Mouse (Mus musculus): ENCODE data around the gene Ctcf.

The Ctcf gene

DNA sequence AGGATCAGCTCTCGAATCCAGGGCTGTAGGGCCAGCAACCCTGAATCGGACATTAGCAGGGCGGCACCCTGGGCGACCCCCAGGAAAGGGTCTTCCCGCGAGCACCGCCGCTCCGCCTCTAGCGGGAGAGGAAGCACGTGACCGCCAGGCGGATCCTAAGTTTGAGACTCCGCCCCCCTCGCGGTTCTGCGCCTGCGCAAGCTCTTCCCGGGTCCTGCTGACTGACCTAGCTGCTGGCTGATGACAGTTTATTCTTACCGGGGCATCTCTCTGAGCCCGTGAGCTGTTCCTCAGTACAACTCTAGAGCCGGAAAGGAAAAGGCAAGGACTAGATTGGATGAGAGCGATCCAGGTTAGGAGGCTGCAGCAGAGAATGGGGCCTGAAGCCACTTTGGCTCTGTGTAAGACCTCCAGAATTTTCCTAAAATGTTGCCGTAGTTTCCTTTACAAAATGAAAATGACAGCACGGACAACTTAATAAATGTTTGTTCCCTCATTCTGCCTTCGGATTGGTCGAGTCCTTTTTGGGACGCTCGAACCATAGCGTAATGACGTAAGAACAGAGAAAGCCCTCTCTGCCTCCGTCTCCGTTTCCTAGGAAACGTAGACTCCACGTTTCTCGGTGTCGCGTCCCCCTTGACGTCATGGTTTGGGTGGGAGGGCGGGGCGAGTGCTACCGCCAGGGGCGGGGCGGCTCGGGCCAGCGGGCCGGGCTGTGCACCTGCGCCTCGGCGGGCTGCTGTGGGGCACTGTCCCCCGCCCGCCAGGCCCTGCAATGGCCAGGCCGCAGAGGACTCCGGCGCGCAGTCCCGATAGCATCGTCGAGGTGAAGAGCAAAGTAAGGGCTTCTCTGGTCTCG, 64.8 kb downstream of the Ctcf start, which contains the start of the genes Acd and Pard6a:
Acd (minus strand) TSS at position 137 of the 859 bp plus-strand sequence.
Pard6a (plus strand) TSS at position 183 of the 859 bp plus-strand sequence.
- DNase-seq (ENCODE audit: low read depth, low spot score) = peak; percentile 89

DNA sequence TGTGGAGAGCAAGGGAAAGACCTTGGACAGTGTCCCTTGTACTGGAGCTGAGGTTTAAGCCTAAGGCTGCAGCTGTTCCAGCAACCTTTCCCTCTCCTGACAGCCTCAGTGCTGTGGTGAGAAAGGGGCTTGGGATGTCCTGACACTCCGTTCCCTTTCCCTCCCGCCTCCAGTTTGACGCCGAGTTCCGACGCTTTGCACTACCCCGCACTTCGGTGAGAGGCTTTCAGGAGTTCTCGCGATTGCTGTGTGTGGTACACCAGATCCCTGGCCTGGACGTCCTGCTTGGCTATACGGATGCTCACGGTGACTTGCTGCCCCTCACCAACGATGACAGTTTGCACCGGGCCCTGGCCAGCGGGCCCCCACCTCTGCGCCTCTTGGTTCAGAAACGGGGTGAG, 65.6 kb downstream of the Ctcf start:
- no peak for DNase-seq (ENCODE audit: low read depth, low spot score)

DNA sequence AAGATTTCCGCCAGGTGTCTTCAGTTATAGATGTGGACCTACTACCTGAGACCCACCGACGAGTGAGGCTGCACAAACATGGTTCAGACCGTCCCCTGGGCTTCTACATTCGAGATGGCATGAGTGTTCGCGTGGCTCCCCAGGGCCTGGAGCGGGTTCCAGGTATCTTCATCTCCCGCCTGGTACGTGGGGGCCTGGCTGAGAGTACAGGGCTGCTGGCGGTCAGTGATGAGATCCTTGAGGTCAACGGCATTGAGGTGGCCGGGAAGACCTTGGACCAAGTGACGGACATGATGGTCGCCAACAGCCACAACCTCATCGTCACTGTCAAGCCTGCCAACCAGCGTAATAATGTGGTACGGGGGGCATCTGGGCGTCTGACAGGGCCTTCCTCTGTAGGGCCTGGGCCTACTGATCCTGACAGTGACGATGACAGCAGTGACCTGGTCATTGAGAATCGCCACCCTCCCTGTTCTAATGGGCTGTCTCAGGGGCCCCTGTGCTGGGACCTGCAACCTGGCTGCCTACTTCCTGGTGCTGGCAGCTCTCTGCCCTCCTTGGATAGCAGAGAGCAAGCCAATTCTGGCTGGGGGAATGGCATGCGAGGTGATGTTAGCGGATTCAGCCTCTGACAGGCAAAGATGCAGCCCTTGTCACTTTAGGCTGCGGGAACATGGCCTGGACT, 66.5 kb downstream of the Ctcf start:
- no peak for DNase-seq (ENCODE audit: low read depth, low spot score)

DNA sequence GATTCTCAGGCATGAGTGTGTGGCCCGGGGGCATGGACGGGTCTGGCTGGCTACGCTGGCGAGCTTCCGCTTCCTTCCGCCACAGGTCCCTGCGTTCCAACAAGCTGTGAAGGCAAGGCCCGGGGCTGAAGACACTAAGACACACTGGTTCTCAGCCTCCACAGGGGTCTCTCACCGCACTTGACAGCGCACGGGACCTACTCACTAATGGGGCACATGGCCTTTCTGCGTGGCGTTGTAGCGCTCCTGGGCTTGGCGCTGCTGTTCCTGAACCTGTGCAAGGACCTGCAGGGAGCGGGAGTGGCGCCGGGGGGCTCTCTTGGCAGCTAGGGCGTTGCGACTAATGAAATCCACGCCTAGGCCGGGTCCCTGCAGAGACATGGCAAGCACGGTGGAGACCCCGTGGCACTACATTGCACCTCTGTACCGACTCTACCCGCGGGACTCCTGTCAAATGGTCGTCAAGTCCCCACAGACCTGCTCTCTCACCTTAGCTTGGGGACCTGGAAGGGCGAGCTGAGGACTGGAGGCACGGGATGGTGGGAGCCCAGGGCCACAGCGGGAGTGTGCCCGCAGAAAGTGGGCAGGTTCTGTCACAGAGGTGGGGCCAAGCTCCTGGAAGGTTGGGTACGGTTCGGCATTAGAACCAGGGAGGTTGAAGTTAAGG, 67.9 kb downstream of the Ctcf start:
- no peak for DNase-seq (ENCODE audit: low read depth, low spot score)

DNA sequence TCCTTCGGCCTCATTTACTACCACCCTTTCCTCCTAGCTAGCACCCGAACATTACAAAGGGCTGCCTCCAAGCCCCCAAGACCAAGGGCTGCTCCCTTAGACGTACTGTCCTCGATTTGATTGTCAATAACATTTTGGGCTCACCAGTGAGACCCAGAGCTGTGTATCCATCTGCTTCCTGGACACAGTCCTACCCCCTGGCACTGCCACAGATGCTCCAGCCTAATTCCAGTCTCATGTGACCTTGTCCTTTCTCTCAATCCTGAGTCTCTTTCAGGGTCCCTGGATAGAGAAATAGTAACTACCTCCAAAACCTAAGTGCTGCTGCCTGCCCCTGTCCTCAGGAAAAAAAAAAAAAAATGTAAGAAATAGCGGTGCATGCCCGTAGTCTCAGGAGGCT, 68.6 kb downstream of the Ctcf start:
- DNase-seq (ENCODE audit: low read depth, low spot score) = no peak

DNA sequence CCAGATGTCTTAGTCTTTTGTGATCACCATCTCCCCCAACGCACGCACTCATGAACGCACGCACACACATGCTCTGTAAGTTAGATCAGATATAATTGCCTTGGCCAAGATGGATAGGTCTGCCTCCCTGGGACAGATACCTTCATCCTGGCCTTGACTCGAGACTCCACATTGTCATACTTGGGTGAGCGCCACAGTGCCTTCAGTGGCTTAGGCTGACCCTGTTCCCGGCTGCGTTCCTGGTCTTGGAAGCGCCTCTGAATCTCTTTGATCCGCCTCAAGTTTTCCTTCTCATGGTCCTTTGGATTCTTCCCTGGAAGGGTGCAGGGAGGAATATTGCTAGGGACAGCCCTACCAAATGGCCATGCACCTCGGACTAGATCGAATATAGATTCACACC, 70.1 kb downstream of the Ctcf start:
- no peak for DNase-seq (ENCODE audit: low read depth, low spot score)

DNA sequence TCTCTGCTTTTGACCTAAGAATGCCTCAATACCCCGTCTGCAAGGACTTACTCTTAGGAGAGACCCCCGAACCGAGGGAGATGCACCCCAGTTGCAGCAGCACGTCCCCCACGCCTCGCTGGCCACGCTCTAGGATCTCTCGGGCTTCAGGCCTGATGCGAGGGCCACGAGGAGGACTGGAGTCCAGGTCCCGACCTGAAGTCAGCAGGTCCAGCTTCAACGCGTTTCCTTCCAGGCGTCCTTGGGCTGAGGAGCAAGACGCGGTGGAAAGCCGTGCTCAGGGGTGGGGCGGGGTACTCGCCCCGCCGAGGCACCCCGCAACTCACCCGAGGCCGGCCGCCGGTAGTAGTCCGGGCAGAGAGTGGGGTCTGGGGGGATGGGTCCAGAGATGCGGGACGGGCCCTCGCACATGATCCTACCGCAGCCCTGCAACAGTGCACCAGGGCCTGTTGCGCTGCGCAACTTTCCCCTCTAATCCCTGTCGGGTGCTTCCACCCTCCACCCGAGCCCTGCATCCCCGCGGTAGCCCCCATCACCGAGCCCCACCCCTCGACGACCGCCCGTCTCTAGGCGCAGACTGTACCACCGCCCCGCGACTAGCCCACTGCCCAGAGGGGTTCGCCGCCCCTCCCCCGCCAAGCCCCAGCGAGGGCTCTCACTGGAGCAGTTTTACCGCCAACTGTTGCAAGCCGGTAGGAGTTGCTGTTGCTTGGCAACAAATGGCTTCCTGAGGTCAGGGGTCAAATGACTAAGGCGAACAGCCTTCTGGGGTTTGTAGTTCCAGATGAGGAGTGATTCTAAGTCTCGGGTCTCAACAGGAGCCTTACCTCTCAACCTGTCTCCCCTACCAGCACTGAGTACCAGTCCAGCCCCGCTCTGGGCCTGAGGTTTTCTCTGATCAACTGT, 71.4 kb downstream of the Ctcf start, which contains the start of the genes 4933405L10Rik and Enkd1:
4933405L10Rik (plus strand) TSS at position 158 of the 906 bp plus-strand sequence.
Enkd1 (minus strand) TSS at position 713 of the 906 bp plus-strand sequence.
- peak; percentile 83 for DNase-seq (ENCODE audit: low read depth, low spot score)

DNA sequence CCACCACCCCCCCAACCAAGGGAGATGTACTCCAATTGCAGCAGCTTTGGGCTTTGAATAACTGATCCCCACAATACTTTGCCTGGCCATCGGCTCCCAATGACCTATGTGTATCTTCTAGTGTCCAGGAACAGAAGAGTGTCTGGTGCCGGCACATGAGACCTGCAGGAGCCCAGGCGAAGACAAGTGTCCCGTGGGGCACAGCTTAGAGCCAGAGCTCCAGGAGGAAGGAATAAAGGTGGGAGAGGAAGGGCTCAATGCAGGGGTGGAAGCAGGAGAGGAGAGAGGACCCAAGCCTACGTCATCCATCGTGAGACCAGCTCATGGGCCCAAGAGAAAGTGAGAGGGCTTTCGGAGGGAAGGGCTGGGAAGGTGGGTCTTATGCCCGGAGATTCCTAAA, 72.3 kb downstream of the Ctcf start:
- DNase-seq (ENCODE audit: low read depth, low spot score) = no peak

DNA sequence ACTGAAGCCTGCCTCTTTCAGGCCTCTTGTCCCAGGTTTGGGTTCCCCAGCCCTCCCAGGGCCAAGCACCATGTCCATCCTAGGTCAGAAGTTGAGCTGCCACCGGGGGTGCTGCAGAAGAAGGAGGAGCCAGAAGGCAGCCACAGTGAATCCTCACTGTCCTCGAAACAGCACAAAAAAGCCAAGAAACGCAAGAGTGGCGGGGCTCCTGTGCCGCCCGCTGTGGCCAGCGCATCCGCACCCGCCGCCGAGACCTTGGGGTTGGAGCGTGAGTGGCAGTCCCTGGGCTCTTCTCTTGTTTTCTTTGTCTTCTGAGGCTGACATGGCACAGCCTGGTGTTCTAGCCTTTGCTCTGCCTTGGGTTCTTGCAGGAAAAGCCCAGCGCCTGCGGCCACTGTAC, 72.9 kb downstream of the Ctcf start:
- DNase-seq (ENCODE audit: low read depth, low spot score) = no peak

DNA sequence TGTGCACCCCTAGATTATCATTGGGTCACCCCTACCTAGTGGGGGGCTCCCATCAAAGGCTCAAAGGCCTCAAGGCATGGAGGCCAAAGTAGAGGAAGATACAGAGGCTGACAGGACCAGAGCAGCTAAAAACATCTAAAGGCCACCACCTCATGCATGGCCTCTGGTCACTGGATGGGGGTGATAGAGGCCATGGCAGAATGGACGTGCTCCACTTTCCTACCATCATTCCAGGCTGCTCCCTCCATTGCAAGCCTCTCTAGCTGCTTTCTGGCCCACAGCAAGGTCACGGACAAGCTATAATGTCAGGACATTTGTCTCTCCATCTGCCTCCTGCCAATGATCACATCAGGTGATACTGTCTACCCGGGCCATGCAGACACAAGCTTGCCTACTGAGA, 75.9 kb downstream of the Ctcf start:
- DNase-seq (ENCODE audit: low read depth, low spot score) = no peak

DNA sequence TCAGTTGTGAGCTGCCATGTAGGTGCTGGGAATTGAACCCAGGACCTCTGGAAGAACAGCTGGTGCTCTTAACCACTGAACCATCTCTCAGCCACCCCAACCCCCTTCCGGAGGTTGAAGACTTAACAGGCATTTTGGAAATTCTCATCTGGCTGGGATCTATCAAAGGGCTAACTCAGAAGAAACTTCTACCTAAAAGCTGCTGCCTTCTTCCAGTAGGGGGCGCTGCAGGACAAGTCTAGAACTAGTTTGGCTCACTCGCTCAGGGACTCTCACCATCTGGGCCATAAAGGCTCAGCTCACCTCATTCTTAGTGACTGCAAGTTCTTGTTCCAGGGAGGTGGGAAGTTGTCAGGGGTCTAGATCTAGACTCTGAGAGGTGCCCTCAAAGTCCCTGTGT, 77.8 kb downstream of the Ctcf start:
- DNase-seq (ENCODE audit: low read depth, low spot score) = peak; percentile 76

DNA sequence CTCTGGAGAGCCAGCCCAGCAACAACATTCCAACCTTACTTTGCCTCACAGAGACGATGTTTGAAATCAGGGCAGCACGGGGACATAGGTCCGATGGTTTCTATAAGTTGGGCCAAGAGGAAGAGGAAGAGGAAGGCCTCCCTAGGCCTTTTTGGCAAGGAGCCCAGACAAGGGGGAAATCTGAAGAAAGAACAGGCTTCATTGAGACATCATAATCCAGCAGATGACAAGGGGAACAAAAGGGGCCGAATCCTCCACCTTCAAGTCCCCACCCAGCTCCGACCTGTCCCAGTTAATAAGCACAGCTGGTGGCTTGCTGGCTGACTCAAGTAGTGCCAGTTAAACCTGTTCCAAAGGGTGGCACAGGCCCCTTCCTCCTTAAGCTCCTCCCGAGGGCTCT, 78.7 kb downstream of the Ctcf start:
- no peak for DNase-seq (ENCODE audit: low read depth, low spot score)

DNA sequence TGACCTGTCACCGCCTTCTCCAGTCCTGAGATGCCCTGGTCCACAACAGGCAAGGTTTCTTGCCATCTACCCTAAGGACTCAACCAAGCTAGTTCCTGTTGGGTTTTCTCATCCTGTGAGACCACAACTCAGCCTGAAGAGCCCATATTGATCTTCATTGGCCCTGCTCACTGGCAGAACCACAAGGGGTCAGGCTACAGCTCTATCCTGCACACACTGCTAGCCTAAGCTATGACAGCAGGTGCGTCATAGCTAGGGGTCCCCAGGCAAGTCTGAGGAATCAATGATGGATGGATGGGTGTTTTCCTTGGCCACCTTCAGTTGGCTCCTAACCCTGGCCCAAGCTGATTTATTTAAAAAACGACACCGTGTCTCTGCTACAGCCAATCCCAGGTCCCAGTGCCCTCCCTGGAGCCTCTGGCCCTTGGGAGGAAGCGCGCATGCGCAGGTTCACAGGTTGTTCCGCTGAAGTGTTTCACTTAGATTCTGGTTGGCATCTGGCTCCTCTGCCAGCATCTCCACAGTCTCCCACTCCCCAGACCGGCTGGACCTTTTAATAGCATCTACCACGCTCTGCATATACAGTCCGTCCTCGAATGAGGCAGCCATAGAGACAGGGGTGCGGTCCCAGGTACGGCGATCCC, 80.1 kb downstream of the Ctcf start:
- DNase-seq (ENCODE audit: low read depth, low spot score) = no peak

DNA sequence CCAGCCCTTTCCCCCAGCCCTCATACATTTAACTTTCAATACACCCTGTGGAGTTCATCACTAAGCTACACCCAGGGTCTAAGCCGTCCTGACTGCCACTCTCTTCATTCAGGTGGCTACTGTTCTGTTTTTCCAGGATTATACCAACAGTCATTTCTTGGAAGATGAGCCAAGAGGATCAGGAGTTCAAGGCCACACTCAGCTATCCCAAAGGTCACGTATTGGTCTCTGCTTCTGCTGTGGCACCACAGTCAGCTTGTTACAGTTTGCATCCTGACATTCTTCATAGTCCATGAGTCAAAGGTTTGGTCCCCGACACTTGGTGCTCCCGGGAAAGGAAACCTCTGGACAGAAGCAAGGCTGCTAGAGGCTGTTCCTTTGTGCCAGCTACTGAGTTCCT, 83.3 kb downstream of the Ctcf start:
- DNase-seq (ENCODE audit: low read depth, low spot score) = no peak

DNA sequence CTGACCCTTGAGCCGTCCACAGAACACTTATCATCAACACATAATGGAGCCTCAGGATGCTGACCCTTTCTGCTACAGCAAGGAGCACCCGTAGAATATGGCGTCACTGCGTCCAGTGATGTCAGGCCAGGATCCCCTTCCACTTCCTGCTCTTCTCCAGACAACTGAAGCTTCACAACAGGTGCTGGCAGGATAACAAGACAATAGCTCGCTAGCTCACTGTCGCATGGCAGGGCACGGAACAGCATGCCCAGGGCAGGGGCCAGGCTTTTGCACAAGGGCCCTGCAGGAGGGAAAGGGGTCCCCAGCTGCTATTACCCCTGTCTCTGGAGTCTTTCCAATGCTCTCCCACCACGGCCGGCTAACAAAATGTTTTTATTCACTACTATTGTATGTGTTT, 86.5 kb downstream of the Ctcf start:
- DNase-seq (ENCODE audit: low read depth, low spot score) = no peak

DNA sequence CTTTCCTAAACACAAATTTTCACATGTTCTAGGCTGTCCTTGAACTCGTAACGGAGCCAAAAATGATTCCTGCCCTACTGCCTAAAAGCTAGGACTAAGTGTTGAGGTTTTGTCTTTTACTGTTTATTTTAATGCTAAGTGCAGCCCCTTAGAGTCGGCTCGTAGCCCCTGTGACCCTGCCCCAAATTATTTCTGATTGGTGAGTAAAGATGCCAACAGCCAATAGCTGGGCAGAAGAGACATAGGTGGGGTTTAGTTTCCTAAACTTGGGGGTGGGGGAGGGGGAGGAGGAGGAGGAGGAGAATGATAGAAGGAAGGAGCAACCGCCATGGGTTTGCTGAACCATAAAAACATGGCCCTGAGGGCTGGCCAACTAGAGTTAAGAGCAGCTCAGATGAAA, 89.4 kb downstream of the Ctcf start:
- DNase-seq (ENCODE audit: low read depth, low spot score) = no peak

DNA sequence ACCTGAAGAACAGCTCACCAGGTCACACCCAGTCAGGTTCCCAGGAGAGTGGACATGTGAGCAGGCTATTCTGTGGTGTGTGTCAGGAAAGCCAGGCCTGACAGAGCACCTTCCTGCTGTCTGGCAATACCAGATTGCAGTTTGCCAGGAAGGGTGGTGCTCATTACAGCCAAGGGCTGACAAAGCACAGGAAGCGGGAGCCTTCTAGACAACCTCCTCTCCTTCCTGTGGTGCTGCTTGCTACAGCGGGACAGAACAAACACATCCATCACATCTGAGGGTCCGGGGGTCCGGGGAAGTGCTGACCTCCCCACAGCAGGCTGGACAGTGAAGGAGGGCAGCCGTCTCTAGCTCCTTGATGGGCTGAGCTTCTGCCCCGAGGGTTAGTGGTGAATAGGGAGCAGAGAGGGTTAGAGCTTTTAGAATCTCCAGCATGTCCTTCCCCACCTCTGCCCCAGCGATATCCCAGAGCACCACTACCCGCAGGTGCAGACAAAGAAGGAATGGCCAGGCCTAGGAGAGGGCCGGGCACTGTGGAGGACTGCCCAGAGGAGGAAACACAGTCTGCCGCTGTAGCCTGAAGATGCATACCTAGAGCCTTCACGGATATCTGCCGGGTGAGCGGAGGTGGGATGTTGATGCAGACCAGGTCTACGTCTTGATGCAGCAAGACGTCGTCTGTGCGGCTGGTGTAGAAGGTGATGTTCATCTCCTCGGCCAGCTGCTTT, 91.2 kb downstream of the Ctcf start:
- DNase-seq (ENCODE audit: low read depth, low spot score) = no peak

DNA sequence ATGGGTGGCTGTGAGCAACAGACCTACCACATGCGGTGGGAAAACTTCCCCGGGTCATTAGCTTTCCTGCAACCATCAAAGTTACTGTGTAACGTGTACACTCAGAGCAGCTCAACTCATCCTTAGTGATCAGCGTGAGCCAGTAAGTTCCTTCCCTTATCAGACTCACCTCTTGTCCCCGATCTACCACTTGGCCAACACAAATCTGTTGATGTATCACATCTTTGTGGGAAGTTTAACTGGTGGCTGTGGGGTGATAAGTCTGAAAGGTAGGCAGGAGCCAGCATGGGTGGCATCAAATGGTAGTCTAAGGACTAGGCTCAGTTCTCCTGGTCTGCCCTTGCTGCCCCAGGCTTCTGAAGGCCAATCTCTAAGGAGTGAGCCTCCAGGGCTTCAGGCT, 95.8 kb downstream of the Ctcf start:
- DNase-seq (ENCODE audit: low read depth, low spot score) = no peak
